Mouse (Mus musculus) spleen, adult 18-20 months (tissue): ENCODE results near the gene Cmklr1.
"Not testable (repeated sequence)": the region's sequence is repeated elsewhere in the genome, so short reads cannot be mapped to it uniquely, and the experiment has no call there.

Source experiments
- DNase-seq, 2 experiments: peaks; one replicate each; pipeline ENCODE4 v3.0.0; 2022; ENCODE audit warnings: mixed read lengths in 2 of 2

Cmklr1 gene

GRCm38 (mm10) chr5:113619151-113619550, 31.1 kb downstream of the Cmklr1 start:
- DNase-seq: no peak

DNA sequence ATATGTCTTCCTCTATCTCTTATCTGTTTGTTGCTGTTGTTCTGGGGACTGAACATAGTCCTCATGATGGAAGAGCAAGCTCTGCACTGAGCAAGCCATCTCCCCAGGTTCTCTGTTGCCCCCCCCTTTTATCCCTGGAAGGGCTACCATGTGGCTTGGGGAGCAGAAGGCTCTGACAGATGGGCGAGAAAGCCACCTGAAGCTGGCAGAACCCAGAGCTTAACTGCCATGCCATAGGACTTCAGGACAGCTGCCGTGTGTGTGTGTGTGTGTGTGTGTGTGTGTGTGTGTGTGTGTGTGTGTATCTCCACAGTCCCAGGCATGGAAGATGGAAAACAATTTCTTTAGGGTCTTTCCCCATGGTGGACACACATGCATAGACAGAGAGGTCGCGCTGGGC, 31.5 kb downstream of the Cmklr1 start:
- DNase-seq: no peak

GRCm38 (mm10) chr5:113611771-113612233, 38.4 kb downstream of the Cmklr1 start:
- DNase-seq: no peak

DNA sequence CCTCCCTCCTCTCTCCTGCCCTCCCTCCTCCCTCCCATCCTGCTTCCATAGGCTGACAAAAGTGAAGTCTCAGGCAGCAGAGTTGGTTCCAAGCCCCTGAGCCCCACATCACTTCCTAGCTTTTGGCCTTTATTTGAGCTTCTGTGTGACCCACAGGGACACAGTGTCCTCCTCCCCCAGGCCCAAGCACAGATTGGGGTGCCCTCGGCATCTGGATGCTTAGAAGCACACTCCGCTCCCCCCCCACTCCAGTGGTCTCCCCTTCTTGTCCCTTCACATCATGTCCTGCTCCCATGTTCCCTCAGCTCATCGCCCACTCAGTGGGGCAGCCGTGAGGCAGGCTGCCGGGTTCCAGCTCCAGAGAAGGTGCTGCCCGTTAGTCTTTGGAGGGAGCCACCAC, 39.1 kb downstream of the Cmklr1 start:
- no peak for DNase-seq

- DNase-seq: no peak
Observed at GRCm38 (mm10) chr5:113610490-113610889, 39.7 kb downstream of the Cmklr1 start.

DNA sequence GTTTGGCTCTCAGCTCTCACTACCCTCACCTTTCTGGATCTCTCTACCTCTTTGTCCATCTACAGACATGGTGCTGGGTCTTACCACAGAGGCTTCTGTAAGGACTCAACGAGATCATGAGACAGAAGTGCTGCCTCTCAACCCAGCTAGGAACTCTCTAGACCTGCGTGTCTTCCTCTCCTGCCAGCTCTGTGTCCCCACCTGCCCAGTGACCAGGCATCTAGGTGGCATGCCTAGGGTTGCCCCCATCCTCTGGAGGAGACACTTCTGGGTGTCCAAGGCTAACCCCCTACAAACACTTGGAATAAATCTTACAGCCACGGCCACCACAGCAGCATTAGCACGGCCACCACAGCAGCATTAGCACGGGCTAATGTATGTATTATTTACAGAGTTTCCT, 40.3 kb downstream of the Cmklr1 start:
- no peak for DNase-seq

GRCm38 (mm10) chr5:113608511-113608910, 41.7 kb downstream of the Cmklr1 start:
- DNase-seq: no peak

GRCm38 (mm10) chr5:113607941-113608431, 42.2 kb downstream of the Cmklr1 start:
- DNase-seq: no peak

DNA sequence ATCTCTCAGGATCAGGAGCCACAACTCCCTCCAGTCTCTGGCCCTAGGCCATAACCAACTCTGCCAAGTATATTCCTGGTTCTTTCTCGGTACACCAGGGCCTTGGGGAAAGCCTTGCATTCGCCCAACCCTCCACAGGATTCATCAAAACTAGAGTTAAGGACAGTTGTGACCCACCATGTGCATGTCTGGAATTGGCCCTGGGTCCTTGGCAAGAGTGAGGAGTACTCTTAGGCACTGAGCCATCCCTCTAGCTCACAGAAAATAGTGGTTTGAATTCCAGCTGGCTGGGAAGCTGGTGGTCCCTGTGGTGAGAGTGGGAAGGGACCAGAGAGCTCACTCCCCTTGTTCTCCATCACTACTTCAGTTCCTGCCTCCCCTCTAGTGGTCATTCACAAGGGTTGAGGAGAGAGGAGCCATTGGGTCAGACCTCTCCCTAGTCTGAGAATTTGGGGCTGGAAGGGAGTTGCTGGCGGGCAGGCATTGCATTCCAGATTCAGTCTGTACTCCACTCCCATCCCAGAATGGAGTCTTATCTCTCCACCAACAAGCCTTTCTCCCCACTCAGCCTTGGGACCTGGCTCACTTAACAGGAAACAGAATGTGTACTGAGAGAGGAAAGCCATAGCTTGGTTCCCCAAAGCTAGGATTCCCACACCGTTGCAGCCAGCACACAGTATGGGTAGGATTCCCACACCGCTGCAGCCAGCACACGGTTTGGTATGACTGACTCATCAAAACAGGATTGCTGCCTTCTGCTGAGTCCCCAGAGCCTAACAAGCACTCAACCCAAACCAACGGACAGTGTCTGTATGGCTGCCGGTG, 43.1 kb downstream of the Cmklr1 start:
- no peak for DNase-seq

GRCm38 (mm10) chr5:113606121-113606520, 44.1 kb downstream of the Cmklr1 start:
- DNase-seq: no peak

DNA sequence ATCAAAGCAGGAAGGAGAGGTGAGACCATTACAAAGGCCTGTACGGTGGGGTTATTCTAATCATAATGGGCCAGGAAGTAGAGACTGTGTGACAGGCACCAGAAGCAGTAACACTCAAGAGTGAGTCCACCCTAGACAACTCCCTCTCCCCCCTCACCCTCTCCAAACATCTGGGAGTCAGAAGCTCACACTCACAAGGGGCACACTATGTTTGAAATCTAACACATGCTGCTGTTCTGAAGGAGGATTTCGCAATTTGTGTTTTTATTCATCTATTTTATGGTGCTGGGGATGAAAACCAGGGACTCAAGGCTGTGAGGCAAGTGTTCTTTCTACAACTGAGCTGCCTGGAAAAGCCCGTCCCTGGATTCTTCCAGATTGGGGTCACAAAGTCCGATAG, 45.5 kb downstream of the Cmklr1 start:
- no peak for DNase-seq

- DNase-seq: no peak
Observed at GRCm38 (mm10) chr5:113603471-113603870, 46.8 kb downstream of the Cmklr1 start.

DNA sequence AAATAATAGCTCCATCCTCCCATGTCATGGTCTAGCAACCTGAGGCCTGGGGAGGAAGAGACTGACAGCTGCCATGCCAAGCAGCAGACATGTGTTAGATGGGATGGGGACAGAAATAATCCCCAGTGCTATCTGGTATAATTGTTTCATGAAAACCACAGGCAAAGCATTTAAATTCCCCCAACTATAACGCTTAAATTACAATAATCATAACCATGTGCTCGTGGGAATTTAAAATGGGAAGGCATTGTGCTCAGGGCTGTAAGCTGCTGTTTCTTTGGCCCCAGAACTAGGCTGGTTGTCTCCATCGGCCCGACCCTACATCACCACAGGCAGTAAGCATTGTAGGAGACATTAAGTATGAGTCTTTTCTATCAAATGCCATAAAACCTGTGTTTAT, 49.4 kb downstream of the Cmklr1 start:
- DNase-seq: no peak

- no peak for DNase-seq
Observed at GRCm38 (mm10) chr5:113600181-113600580, 50.0 kb downstream of the Cmklr1 start.

DNA sequence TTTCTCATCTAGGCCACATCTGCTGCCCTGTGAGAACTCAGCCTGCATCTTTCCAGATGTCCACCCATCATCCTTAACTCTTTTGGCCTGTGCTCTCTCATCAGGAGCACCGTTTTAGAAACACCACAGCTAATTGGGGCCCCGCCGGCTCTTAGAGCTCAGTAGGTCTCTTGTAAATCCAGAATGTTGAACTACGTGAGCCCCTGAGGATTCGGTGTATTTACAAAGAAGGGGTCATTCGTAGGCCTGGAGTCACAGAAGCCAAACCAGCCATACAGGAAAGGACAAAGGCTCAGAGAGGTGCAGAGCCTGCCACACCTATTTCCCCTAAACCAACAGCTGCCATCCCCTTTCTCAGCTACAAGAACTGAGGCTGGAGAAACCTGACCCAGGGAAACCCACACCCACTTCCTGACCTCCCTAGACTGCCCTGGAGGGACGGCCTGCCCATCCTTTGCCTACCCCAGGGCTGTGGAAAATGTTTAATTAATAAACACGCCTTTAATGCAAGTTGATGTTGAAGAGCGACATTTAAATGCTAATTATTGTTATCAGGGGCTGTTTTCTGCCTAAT, 53.4 kb downstream of the Cmklr1 start:
- DNase-seq: no peak

DNA sequence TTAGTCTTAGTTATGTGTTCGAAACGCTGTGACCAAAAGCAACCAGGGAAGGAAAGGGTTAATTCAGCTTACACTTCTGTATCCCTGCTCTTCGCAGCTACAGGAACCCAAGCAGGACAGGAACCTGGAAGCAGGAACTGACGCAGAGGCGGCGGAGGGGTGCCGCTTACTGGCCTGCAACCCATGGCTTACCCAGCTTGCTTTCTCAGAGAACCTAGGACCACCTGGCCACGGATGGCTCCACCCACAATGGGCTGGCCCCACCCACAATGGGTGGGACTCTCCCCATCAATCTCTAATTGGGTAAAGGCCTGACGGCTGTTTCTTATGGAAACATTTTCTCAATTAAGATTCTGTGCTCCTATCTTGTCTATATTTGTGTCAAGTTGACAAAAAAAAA, 54.0 kb downstream of the Cmklr1 start:
- DNase-seq: no peak

- no peak for DNase-seq
Observed at GRCm38 (mm10) chr5:113593911-113594705, 56.1 kb downstream of the Cmklr1 start.

- no peak for DNase-seq
Observed at GRCm38 (mm10) chr5:113591751-113592230, 58.4 kb downstream of the Cmklr1 start.

GRCm38 (mm10) chr5:113591166-113591565, 59.1 kb downstream of the Cmklr1 start:
- no peak for DNase-seq

DNA sequence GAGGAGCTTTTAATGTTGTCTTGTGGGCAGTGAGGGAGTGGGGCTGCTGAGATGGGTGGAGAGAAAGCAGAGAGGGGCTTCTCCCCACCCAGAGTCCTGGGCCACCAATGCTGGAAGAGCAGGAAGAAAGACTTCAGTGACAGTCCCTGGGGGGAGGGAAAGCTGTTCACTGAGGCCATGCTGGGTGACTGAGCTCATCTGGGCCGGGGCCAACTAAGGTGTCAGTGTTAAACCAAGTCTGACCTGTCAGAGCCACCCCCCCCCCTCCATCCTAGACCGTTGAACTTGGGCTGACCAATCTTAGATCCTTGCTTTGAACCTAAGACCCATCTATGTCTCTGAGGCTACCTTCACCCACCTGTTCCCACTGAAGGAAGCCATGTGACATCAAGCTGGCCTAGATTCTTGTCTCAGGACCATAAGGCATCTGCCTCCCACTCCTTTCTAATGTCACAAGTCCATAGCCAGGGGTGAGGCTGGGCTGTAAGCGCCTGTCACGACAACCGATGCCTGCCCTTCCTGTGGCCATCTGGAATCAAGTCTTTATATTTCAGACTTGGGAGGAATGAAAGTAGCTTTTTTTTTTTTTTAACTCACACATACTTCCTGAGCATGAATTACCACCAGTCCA, 60.1 kb downstream of the Cmklr1 start:
- DNase-seq: no peak

DNA sequence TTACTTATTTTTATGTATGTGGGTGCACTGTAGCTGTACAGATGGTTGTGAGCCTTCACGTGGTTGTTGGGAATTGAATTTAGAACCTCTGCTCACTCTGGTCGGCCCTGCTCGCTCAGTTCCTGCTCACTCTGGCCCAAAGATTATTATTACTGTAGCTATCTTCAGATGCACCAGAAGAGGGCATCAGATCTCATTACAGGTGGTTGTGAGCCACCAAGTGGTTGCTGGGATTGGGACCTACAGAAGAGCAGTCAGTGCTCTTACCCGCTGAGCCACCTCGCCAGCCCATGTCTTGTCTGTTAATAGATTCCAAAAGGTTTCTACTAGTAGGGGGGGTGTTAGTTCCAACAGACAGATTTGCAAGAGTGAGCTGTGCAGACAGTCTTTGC, 63.8 kb downstream of the Cmklr1 start:
- DNase-seq: not testable (repeated sequence)

DNA sequence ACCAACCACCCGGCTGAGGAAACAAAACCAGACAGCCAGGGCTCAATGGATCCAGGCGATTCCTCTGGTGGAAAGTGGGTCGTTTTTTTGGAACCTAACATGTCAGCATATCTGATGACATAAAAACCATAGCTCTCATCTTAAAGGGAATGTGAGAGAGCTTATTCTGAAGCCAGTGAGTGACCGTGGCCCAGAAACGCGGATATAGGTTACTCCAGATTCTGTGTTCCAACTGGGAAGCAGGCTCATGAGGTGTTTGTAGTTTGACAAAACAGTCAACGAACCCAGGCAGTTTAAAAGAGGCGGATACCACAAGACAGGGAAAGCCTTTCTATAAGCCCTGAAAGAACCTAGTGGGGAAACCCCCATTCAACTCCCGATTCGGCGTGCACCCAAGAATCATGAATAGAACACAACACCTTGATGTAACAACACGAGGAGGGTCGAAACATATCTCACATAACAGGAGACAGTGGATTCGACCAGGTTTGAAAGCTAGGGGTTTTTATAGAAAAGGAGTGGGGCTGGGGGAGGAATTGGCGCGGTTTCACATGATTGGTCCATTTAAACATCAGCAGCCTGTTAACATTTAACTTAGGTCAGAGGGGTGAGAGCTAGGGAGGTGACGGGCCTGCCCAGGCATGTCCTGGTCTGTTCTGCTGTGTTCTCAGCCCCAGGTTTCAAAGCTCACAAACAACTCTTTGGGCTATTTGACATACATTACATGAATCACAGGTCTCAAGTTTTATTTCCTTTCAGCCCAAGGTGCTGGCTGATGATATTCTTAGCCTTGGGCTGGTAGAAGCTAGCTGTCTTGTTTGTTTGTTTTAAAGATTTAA, 64.4 kb downstream of the Cmklr1 start:
- not testable (repeated sequence) for DNase-seq
